Mouse (Mus musculus): ENCODE measurements at regions not wholly inside any gene's neighbourhood (a gene's known extent, or its start where the extent isn't known, plus 50 kb on each side); places are given as distances from the start of the nearest gene placed in this dataset.

DNA sequence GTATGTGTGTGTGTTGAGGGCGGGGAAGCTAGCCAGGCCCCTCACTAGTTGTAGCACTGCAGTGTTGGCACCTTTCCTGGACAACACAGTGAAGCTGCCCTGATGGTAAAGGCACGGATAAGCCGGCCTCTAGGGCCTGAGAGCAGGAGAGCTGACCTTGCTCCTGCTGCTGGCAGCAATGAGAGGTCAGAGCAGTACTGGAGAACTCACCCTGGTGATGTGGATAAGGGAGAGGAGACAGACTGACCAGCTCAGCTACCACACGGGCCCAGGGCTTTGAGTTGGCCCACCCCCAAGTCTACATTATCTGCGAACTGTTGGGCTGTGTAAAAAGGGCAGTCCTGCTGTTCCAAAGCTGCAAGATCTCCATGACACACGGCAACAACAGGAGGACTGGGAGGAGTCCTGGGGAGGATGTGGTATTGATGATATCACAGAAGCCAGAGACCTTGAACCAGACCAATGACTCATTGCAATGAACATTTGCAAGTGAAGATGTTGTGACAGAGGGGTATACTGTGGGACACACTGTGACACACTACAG lies 131.4 kb upstream of the Map1b start:
- Histone ChIP-seq H3K27ac (no peak overlapping the region), H3K27me3 (no peaks in the 10 kb centered on the region; the same call in 1 of the 2 replicates), H3K4me1 (peaks cover 18% of the 10 kb centered on the region), H3K9me3 (no peaks in the 10 kb centered on the region), H3K36me3 (replicated peaks) (no peaks in the 10 kb centered on the region), H3K4me2 (no peak overlapping the region), H3K4me3 (replicated peaks) (no peak overlapping the region), H3K9ac (no peak overlapping the region)
- no peak for ATAC-seq (ENCODE audit: low FRiP score)
- WGBS = 81% methylated on average over 6 of the region's 6 CpGs

GRCm38 (mm10) chr13:99644771-99645170 lies 128.4 kb upstream of the Map1b start:
- ATAC-seq (ENCODE audit: low FRiP score) = no peak
- H3K36me3 ChIP-seq (replicated peaks) = no peaks in the 10 kb centered on the region
- H3K4me1 ChIP-seq = peaks cover 30% of the 10 kb centered on the region
- WGBS = 72% methylated on average over 1 of the region's 1 CpGs
- no peak overlapping the region for H3K4me2 ChIP-seq
- H3K9me3 ChIP-seq = no peaks in the 10 kb centered on the region
- no peak overlapping the region for H3K4me3 ChIP-seq (replicated peaks)
- no peak overlapping the region for H3K27ac ChIP-seq
- H3K27me3 ChIP-seq = no peaks in the 10 kb centered on the region; the same call in 1 of the 2 replicates
- H3K9ac ChIP-seq = no peak overlapping the region

GRCm38 (mm10) chr13:99642811-99643210 lies 126.5 kb upstream of the Map1b start:
- Histone ChIP-seq H3K27ac (0 out of 2 replicates have a peak overlapping the region, but pooled peaks have one; percentile 42), H3K9me3 (no peaks in the 10 kb centered on the region)
- ATAC-seq (ENCODE audit: low FRiP score) = no peak

DNA sequence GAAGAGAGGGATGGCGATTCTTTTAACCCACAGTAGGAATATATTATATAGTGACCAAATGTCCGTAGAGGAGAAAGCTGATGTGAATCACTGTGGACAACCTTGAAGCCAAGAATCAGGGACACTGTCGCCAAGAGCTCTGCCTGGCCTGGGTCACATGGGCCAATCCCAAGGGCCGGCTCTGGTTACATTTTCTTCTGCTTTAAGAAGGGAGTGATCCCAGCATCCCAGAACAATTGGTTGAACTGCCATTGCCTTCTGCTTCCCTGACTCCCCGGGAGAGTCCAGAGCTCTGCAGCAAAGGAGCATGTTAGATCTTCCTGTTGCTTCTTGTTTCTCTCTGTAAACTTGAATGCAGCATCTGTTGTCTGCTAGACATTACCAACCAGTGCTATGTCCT lies 126.0 kb upstream of the Map1b start:
- 50% methylated on average over 5 of the region's 5 CpGs for WGBS
- peaks cover 30% of the 10 kb centered on the region for H3K4me1 ChIP-seq
- ATAC-seq (ENCODE audit: low FRiP score) = no peak
- no peaks in the 10 kb centered on the region; the same call in 1 of the 2 replicates for H3K27me3 ChIP-seq
- H3K4me2 ChIP-seq = no peak overlapping the region
- H3K36me3 ChIP-seq (replicated peaks) = no peaks in the 10 kb centered on the region
- no peak overlapping the region for H3K4me3 ChIP-seq (replicated peaks)
- H3K9me3 ChIP-seq = no peaks in the 10 kb centered on the region
- peak overlapping the region; percentile 20; the same call in 1 of the 2 replicates for H3K27ac ChIP-seq
- no peak overlapping the region for H3K9ac ChIP-seq

More at GRCm38 (mm10) chr13:99642811-99643210, 126.5 kb upstream of the Map1b start:
- Histone ChIP-seq H3K9ac (no peak overlapping the region), H3K36me3 (replicated peaks) (no peaks in the 10 kb centered on the region), H3K4me2 (no peak overlapping the region), H3K27me3 (no peaks in the 10 kb centered on the region; the same call in 1 of the 2 replicates), H3K4me1 (peaks cover 30% of the 10 kb centered on the region), H3K4me3 (replicated peaks) (no peak overlapping the region)
- 22% methylated on average over 5 of the region's 5 CpGs for WGBS

- H3K9ac ChIP-seq = no peak overlapping the region
- no peak overlapping the region for H3K4me2 ChIP-seq
- H3K27me3 ChIP-seq = no peaks in the 10 kb centered on the region
- no peaks in the 10 kb centered on the region for H3K9me3 ChIP-seq
- no peak for ATAC-seq (ENCODE audit: low FRiP score)
- no peaks in the 10 kb centered on the region for H3K36me3 ChIP-seq (replicated peaks)
- H3K4me3 ChIP-seq (replicated peaks) = no peak overlapping the region
- H3K4me1 ChIP-seq = peaks cover 30% of the 10 kb centered on the region
- H3K27ac ChIP-seq = 0 out of 2 replicates have a peak overlapping the region, but pooled peaks have one; percentile 53
- 84% methylated on average over 22 of the region's 22 CpGs for WGBS
Observed at GRCm38 (mm10) chr13:99641386-99642165, 125.2 kb upstream of the Map1b start.

DNA sequence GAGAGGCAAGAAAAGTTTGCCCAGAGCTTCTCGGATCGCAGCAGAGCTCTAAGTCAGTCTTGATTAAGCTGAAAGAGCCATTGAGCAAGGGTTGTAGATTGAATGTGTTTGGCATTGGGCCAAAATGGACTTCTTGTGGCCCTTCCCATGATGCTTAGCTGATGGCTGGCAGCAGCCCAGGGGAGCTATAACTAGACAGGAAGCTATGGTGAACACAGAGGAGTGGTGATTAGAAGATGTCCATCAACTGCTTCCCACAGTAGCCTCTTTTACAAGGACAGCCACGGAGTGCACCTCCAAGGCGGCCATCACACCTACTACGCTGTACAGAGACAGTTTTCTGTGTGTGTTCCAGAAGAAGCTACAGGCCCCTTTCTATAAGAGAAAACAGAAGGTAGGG lies 116.4 kb upstream of the Map1b start:
- no peaks in the 10 kb centered on the region for H3K27me3 ChIP-seq
- H3K4me2 ChIP-seq = no peak overlapping the region
- no peaks in the 10 kb centered on the region for H3K9me3 ChIP-seq
- H3K9ac ChIP-seq = no peak overlapping the region
- ATAC-seq (ENCODE audit: low FRiP score) = no peak
- H3K36me3 ChIP-seq (replicated peaks) = no peaks in the 10 kb centered on the region
- no peak overlapping the region for H3K4me3 ChIP-seq (replicated peaks)
- no peaks in the 10 kb centered on the region; the same call in 1 of the 2 replicates for H3K4me1 ChIP-seq
- no peak overlapping the region for H3K27ac ChIP-seq
- 85% methylated on average over 5 of the region's 5 CpGs for WGBS

GRCm38 (mm10) chr13:99630800-99631199 lies 114.5 kb upstream of the Map1b start:
- H3K36me3 ChIP-seq (replicated peaks) = no peaks in the 10 kb centered on the region

GRCm38 (mm10) chr13:99630356-99630755 lies 114.0 kb upstream of the Map1b start:
- Histone ChIP-seq H3K27me3 (no peaks in the 10 kb centered on the region), H3K9ac (no peak overlapping the region), H3K4me2 (no peak overlapping the region), H3K4me1 (no peaks in the 10 kb centered on the region; the same call in 1 of the 2 replicates), H3K9me3 (no peaks in the 10 kb centered on the region), H3K27ac (no peak overlapping the region), H3K36me3 (replicated peaks) (no peaks in the 10 kb centered on the region), H3K4me3 (replicated peaks) (no peak overlapping the region)
- 96% methylated on average over 22 of the region's 22 CpGs for WGBS
- ATAC-seq (ENCODE audit: low FRiP score) = no peak

More at GRCm38 (mm10) chr13:99630800-99631199, 114.5 kb upstream of the Map1b start:
- no peak for ATAC-seq (ENCODE audit: low FRiP score)
- no peak overlapping the region for H3K4me3 ChIP-seq (replicated peaks)
- no peak overlapping the region for H3K27ac ChIP-seq
- H3K9ac ChIP-seq = no peak overlapping the region
- H3K9me3 ChIP-seq = no peaks in the 10 kb centered on the region
- H3K4me1 ChIP-seq = no peaks in the 10 kb centered on the region; the same call in 1 of the 2 replicates
- H3K4me2 ChIP-seq = no peak overlapping the region
- no peaks in the 10 kb centered on the region for H3K27me3 ChIP-seq
- WGBS = 93% methylated on average over 3 of the region's 3 CpGs

DNA sequence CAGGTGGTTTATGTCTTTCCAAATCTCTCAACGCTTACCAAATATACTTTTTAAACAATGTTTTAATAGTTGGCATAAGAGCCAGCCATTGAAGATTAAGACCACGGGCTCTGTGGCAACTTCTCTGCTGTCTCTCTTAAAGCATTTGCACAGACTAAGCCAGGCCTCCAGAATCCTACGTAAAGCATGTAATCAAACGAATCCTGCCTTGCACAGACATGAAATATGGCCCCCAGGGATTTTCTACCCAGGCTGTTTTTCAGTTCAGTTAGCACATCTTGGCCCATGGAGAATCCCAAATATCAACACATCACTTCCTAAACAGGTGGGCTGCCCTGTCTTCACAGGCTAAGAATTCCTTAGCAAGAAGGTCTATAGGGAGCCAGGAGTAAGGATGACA lies 108.9 kb upstream of the Map1b start:
- Histone ChIP-seq H3K27ac (no peak overlapping the region), H3K27me3 (no peaks in the 10 kb centered on the region), H3K4me3 (replicated peaks) (no peak overlapping the region), H3K36me3 (replicated peaks) (no peaks in the 10 kb centered on the region), H3K9me3 (no peaks in the 10 kb centered on the region), H3K9ac (no peak overlapping the region), H3K4me2 (no peak overlapping the region), H3K4me1 (no peaks in the 10 kb centered on the region)
- ATAC-seq (ENCODE audit: low FRiP score) = no peak
- 88% methylated on average over 4 of the region's 4 CpGs for WGBS

DNA sequence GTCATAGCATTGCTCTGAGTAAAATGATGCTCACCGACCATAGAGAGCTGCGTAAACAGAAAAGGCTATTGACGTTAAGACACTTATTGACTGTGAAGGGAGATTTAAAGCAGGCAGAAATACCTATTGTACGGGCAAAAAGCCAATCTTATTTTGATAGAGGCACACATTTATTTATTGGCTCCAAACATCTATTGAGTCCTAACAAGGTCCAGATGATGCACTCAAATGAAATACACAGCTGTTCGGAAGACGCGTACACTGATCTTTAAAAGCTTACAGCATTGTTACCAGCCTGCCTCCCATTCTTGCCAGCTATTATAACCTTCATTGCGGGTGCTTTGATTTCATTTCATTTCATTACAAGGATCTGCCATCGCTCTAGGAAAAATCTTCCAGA lies 102.0 kb upstream of the Map1b start:
- no peaks in the 10 kb centered on the region for H3K9me3 ChIP-seq
- ATAC-seq (ENCODE audit: low FRiP score) = no peak
- H3K36me3 ChIP-seq (replicated peaks) = no peaks in the 10 kb centered on the region
- H3K27ac ChIP-seq = no peak overlapping the region
- H3K4me2 ChIP-seq = no peak overlapping the region
- H3K27me3 ChIP-seq = no peaks in the 10 kb centered on the region
- H3K9ac ChIP-seq = no peak overlapping the region
- WGBS = 88% methylated on average over 9 of the region's 9 CpGs
- no peaks in the 10 kb centered on the region; the same call in 1 of the 2 replicates for H3K4me1 ChIP-seq
- H3K4me3 ChIP-seq (replicated peaks) = no peak overlapping the region

DNA sequence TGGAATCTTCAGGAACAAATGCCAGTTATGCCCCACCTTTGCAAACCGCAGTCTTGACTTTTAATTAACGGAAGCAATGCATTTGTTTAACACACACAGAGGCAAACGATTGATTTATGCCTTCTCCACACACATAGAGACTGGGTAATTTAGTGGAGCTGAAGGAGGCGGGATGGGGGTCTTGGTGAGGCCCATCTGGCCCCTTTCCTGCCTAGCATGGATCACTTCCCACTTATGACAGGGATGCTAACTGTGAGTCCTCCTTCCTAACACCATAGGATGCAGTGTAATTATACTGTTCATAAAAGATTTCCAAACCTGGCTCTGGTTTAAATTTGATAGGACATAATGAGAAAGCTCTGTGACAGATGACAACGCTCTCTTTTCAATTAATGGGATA lies 101.1 kb upstream of the Map1b start:
- Histone ChIP-seq H3K9me3 (no peaks in the 10 kb centered on the region), H3K27ac (no peak overlapping the region; the same call in 1 of the 2 replicates), H3K27me3 (no peaks in the 10 kb centered on the region), H3K36me3 (replicated peaks) (no peaks in the 10 kb centered on the region), H3K4me2 (no peak overlapping the region), H3K4me1 (no peaks in the 10 kb centered on the region; the same call in 1 of the 2 replicates), H3K4me3 (replicated peaks) (no peak overlapping the region), H3K9ac (no peak overlapping the region)
- ATAC-seq (ENCODE audit: low FRiP score) = no peak
- 83% methylated on average over 5 of the region's 5 CpGs for WGBS

- Histone ChIP-seq H3K4me2 (no peak overlapping the region), H3K36me3 (replicated peaks) (no peaks in the 10 kb centered on the region), H3K4me1 (peaks cover 28% of the 10 kb centered on the region), H3K9me3 (no peaks in the 10 kb centered on the region), H3K27ac (no peak overlapping the region), H3K9ac (no peak overlapping the region), H3K4me3 (replicated peaks) (no peak overlapping the region), H3K27me3 (peaks cover 3% of the 10 kb centered on the region; the same call in 1 of the 2 replicates)
- WGBS = 75% methylated on average over 18 of the region's 18 CpGs
- no peak for ATAC-seq (ENCODE audit: low FRiP score)
Observed at GRCm38 (mm10) chr13:99611715-99612494, 95.6 kb upstream of the Map1b start.
